Mouse (Mus musculus): ENCODE results near the gene Crp. TPM values are rescaled to one million over a fixed set of nuclear protein-coding genes. Genes with fewer than 3 reads are reported as not detected.

Crp gene
- polyA plus RNA-seq, 1 experiment, result not detected

- H3K9ac ChIP-seq (ENCODE audit: low read depth, poor library complexity, severe bottlenecking), result no peak overlapping the region
- H3K36me3 ChIP-seq (ENCODE audit: control insufficient read depth, insufficient read depth, low read length, poor library complexity, severe bottlenecking), result no peaks in the 10 kb centered on the region
- no peak overlapping the region for H3K27ac ChIP-seq (ENCODE audit: insufficient read depth, low read length)
- H3K9me3 ChIP-seq (replicated peaks; ENCODE audit: control insufficient read depth, insufficient read depth, low read length, poor library complexity, severe bottlenecking), result no peaks in the 10 kb centered on the region
- H3K4me3 ChIP-seq (ENCODE audit: low read depth, low read length), result no peak overlapping the region
- H3K4me1 ChIP-seq (ENCODE audit: control insufficient read depth, insufficient read depth, low read length), result no peaks in the 10 kb centered on the region
- no peaks in the 10 kb centered on the region for H3K27me3 ChIP-seq (ENCODE audit: control insufficient read depth, insufficient read depth, low read length, poor library complexity, severe bottlenecking)
- TF ChIP-seq EP300 (IDR thresholded peaks at IDR 0.05; ENCODE audit: insufficient read depth, low read depth, low read length) (no peak), CTCF (IDR thresholded peaks at IDR 0.05; ENCODE audit: low read depth, low read length) (no peak), POLR2A (IDR thresholded peaks at IDR 0.05; ENCODE audit: insufficient read depth, low read length) (no peak)
Observed at GRCm38 (mm10) chr1:172680742-172681141, 17.1 kb upstream of the Crp start.

- H3K27ac ChIP-seq (ENCODE audit: insufficient read depth, low read length), result no peak overlapping the region
- TF ChIP-seq POLR2A (IDR thresholded peaks at IDR 0.05; ENCODE audit: insufficient read depth, low read length), result no peak
- TF ChIP-seq EP300 (IDR thresholded peaks at IDR 0.05; ENCODE audit: insufficient read depth, low read depth, low read length), result no peak
- TF ChIP-seq CTCF (IDR thresholded peaks at IDR 0.05; ENCODE audit: low read depth, low read length), result no peak
Observed at GRCm38 (mm10) chr1:172683551-172683950, 14.3 kb upstream of the Crp start.

GRCm38 (mm10) chr1:172683957-172684356 is 13.9 kb upstream of the Crp start:
- no peaks in the 10 kb centered on the region for H3K4me1 ChIP-seq (ENCODE audit: control insufficient read depth, insufficient read depth, low read length)
- H3K9me3 ChIP-seq (replicated peaks; ENCODE audit: control insufficient read depth, insufficient read depth, low read length, poor library complexity, severe bottlenecking), result no peaks in the 10 kb centered on the region
- no peaks in the 10 kb centered on the region for H3K36me3 ChIP-seq (ENCODE audit: control insufficient read depth, insufficient read depth, low read length, poor library complexity, severe bottlenecking)
- no peak overlapping the region for H3K9ac ChIP-seq (ENCODE audit: low read depth, poor library complexity, severe bottlenecking)
- H3K27ac ChIP-seq (ENCODE audit: insufficient read depth, low read length), result no peak overlapping the region
- no peak overlapping the region for H3K4me3 ChIP-seq (ENCODE audit: low read depth, low read length)
- no peaks in the 10 kb centered on the region for H3K27me3 ChIP-seq (ENCODE audit: control insufficient read depth, insufficient read depth, low read length, poor library complexity, severe bottlenecking)
- TF ChIP-seq CTCF (IDR thresholded peaks at IDR 0.05; ENCODE audit: low read depth, low read length), result no peak
- TF ChIP-seq POLR2A (IDR thresholded peaks at IDR 0.05; ENCODE audit: insufficient read depth, low read length), result no peak
- no peak for TF ChIP-seq EP300 (IDR thresholded peaks at IDR 0.05; ENCODE audit: insufficient read depth, low read depth, low read length)

More at GRCm38 (mm10) chr1:172683551-172683950, 14.3 kb upstream of the Crp start:
- Histone ChIP-seq H3K4me1 (ENCODE audit: control insufficient read depth, insufficient read depth, low read length) (no peaks in the 10 kb centered on the region), H3K36me3 (ENCODE audit: control insufficient read depth, insufficient read depth, low read length, poor library complexity, severe bottlenecking) (no peaks in the 10 kb centered on the region), H3K4me3 (ENCODE audit: low read depth, low read length) (no peak overlapping the region), H3K27me3 (ENCODE audit: control insufficient read depth, insufficient read depth, low read length, poor library complexity, severe bottlenecking) (no peaks in the 10 kb centered on the region), H3K9ac (ENCODE audit: low read depth, poor library complexity, severe bottlenecking) (no peak overlapping the region), H3K9me3 (replicated peaks; ENCODE audit: control insufficient read depth, insufficient read depth, low read length, poor library complexity, severe bottlenecking) (no peaks in the 10 kb centered on the region)

- Histone ChIP-seq H3K27me3 (ENCODE audit: control insufficient read depth, insufficient read depth, low read length, poor library complexity, severe bottlenecking) (no peaks in the 10 kb centered on the region), H3K9me3 (replicated peaks; ENCODE audit: control insufficient read depth, insufficient read depth, low read length, poor library complexity, severe bottlenecking) (no peaks in the 10 kb centered on the region), H3K9ac (ENCODE audit: low read depth, poor library complexity, severe bottlenecking) (no peak overlapping the region), H3K36me3 (ENCODE audit: control insufficient read depth, insufficient read depth, low read length, poor library complexity, severe bottlenecking) (no peaks in the 10 kb centered on the region), H3K4me3 (ENCODE audit: low read depth, low read length) (no peak overlapping the region), H3K4me1 (ENCODE audit: control insufficient read depth, insufficient read depth, low read length) (no peaks in the 10 kb centered on the region), H3K27ac (ENCODE audit: insufficient read depth, low read length) (no peak overlapping the region)
- no peak for TF ChIP-seq CTCF (IDR thresholded peaks at IDR 0.05; ENCODE audit: low read depth, low read length)
Observed at GRCm38 (mm10) chr1:172685178-172685577, 12.7 kb upstream of the Crp start.

GRCm38 (mm10) chr1:172697422-172697821 is 433 bp upstream of the Crp start:
- H3K4me1 ChIP-seq (ENCODE audit: control insufficient read depth, insufficient read depth, low read length), result no peaks in the 10 kb centered on the region
- TF ChIP-seq POLR2A (IDR thresholded peaks at IDR 0.05; ENCODE audit: insufficient read depth, low read length) (no peak), EP300 (IDR thresholded peaks at IDR 0.05; ENCODE audit: insufficient read depth, low read depth, low read length) (no peak)
- H3K9ac ChIP-seq (ENCODE audit: low read depth, poor library complexity, severe bottlenecking), result no peak overlapping the region
- no peaks in the 10 kb centered on the region for H3K9me3 ChIP-seq (replicated peaks; ENCODE audit: control insufficient read depth, insufficient read depth, low read length, poor library complexity, severe bottlenecking)
- H3K27ac ChIP-seq (ENCODE audit: insufficient read depth, low read length), result no peak overlapping the region
- no peak overlapping the region for H3K4me3 ChIP-seq (ENCODE audit: low read depth, low read length)
- no peaks in the 10 kb centered on the region for H3K36me3 ChIP-seq (ENCODE audit: control insufficient read depth, insufficient read depth, low read length, poor library complexity, severe bottlenecking)
- no peaks in the 10 kb centered on the region for H3K27me3 ChIP-seq (ENCODE audit: control insufficient read depth, insufficient read depth, low read length, poor library complexity, severe bottlenecking)

GRCm38 (mm10) chr1:172700814-172701213 is 3.0 kb downstream of the Crp start:
- no peaks in the 10 kb centered on the region for H3K36me3 ChIP-seq (ENCODE audit: control insufficient read depth, insufficient read depth, low read length, poor library complexity, severe bottlenecking)
- H3K9ac ChIP-seq (ENCODE audit: low read depth, poor library complexity, severe bottlenecking), result no peak overlapping the region
- H3K9me3 ChIP-seq (replicated peaks; ENCODE audit: control insufficient read depth, insufficient read depth, low read length, poor library complexity, severe bottlenecking), result no peaks in the 10 kb centered on the region
- H3K4me3 ChIP-seq (ENCODE audit: low read depth, low read length), result no peak overlapping the region
- TF ChIP-seq EP300 (IDR thresholded peaks at IDR 0.05; ENCODE audit: insufficient read depth, low read depth, low read length), result no peak
- TF ChIP-seq POLR2A (IDR thresholded peaks at IDR 0.05; ENCODE audit: insufficient read depth, low read length), result no peak
- H3K27me3 ChIP-seq (ENCODE audit: control insufficient read depth, insufficient read depth, low read length, poor library complexity, severe bottlenecking), result no peaks in the 10 kb centered on the region
- H3K27ac ChIP-seq (ENCODE audit: insufficient read depth, low read length), result no peak overlapping the region
- H3K4me1 ChIP-seq (ENCODE audit: control insufficient read depth, insufficient read depth, low read length), result no peaks in the 10 kb centered on the region

Data from ES-Bruce4 (cell line).